Mouse (Mus musculus) neural tube, postnatal 0 days (tissue): ENCODE measurements around the gene Slco2b1. TPM values are rescaled to one million over a fixed set of nuclear protein-coding genes. Genes with fewer than 3 reads are reported as not detected.

Source experiments
- polyA plus RNA-seq: library from polyadenylated mRNA; unstranded; fragments of >200 nt; fragmentation: Nextera tagmentation; extraction: Ambion mirVana; gene quantifications from 2 replicates; pipeline ENCODE4 v1.2.1, GENCODE M21; 2015

Slco2b1 gene
- 7.3 and 8.9 TPM in 2 replicates for polyA plus RNA-seq

GRCm38 (mm10) chr7:99711166-99711565, at the start of gene Slco2b1:
Gene Slco2b1, minus strand, starts transcription at chr7:99711340.

DNA sequence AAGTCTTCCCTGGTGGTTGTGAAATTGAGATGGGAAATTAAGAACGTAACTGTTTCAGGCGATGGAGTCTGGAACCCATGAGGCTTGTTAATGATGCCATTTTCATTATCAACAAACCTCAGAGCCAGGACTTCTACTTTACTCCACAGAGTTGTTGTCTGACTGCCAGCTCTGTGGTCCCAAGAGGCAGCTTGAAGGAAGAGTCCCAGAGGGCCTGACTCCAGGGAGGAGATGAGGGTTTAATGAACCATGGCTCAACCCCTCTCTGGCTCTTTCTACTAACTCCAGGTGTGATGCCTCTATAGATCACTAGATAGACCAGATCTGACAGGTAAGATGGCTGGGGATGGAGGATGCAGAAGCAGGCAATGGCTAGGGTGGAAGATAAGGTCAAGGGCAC, 18.8 kb upstream of the Slco2b1 start, which contains the start of gene Olfr520:
TSS of gene Olfr520 (plus strand) at position 301 of the 400 bp plus-strand sequence.

GRCm38 (mm10) chr7:99626376-99627270, 84.5 kb downstream of the Slco2b1 start, which contains the start of gene Tpbgl:
Gene Tpbgl, minus strand, starts transcription at chr7:99627103.

Other genes with a start within 250 kb of the Slco2b1 start
- gene Klhl35, start 245.3 kb downstream of the Slco2b1 start, polyA plus RNA-seq, result 2.2 and 2.6 TPM in 2 replicates
- gene Rps3, start 227.6 kb downstream of the Slco2b1 start, polyA plus RNA-seq, result 404 and 432 TPM in 2 replicates
- gene Arrb1, start 175.9 kb downstream of the Slco2b1 start, polyA plus RNA-seq, result 12.5 and 16.2 TPM in 2 replicates
- 3.7 TPM in 2 replicates for gene Tpbgl, start 84.2 kb downstream of the Slco2b1 start, polyA plus RNA-seq
- gene Olfr520, start 18.9 kb upstream of the Slco2b1 start, polyA plus RNA-seq, result not detected in 2 replicates
- gene Olfr521, start 52.2 kb upstream of the Slco2b1 start, polyA plus RNA-seq, result not detected in 2 replicates
- 2.3 and 2.5 TPM in 2 replicates for gene Neu3, start 117.1 kb upstream of the Slco2b1 start, polyA plus RNA-seq
- gene Xrra1, start 147.8 kb upstream of the Slco2b1 start, polyA plus RNA-seq, result 0.78 and 0.85 TPM in 2 replicates
- 274 and 277 TPM in 2 replicates for gene Spcs2, start 152.1 kb upstream of the Slco2b1 start, polyA plus RNA-seq